ENCODE assay signal across 8 mouse cellular contexts in the genomic region with DNA sequence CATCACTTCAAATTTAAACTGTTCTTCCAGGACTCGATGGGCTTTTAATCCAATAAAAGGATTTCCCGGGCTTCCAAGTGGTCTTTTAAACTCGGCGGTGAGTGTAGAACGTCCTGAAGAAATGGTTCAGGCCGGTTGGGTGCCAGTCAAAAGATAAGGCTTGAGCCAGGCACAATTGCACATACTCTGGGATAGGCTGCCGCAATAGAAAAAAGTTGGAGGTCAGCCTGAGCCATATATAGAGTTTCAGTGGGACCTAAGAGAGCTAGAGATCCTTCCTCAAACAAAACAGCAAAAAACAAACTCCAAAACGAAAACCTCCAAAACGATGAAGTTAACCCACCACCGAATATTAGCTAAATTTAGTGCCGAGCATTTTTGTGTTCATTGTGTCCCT. TPM values are rescaled to one million over a fixed set of nuclear protein-coding genes. Genes with fewer than 3 reads are reported as not detected.
A peak's percentile ranks its signal among the peaks of the same experiment; 100 is the strongest.
DNase-seq lines count a peak whose midpoint lies in the region; ATAC-seq and TF ChIP-seq lines count a peak whose summit lies in the region.

No protein-coding gene starts in this region.

- H3K27ac ChIP-seq in embryonic facial prominence, embryonic 13.5 days = peak overlapping the region; percentile 99; the same call in 1 of the 2 replicates
- H3K27ac ChIP-seq in hindbrain, embryonic 10.5 days = no peak overlapping the region
- H3K27ac ChIP-seq in midbrain, embryonic 12.5 days (replicated peaks) = no peak overlapping the region; the same call in 1 of the 2 replicates

- H3K4me3 ChIP-seq in embryonic facial prominence, embryonic 13.5 days = peak overlapping the region; percentile 79; the same call in 1 of the 2 replicates
- peak overlapping the region; percentile 82; the same call in 1 of the 2 replicates for H3K4me3 ChIP-seq in hindbrain, embryonic 10.5 days
- H3K4me3 ChIP-seq in midbrain, embryonic 12.5 days = peak overlapping the region; percentile 76; the same call in 1 of the 2 replicates
- H3K4me3 ChIP-seq in lung, adult 2 months (replicated peaks; ENCODE audit: extremely low read depth, low read depth, low read length) = no peak overlapping the region

- peak overlapping the region; percentile 66 for H3K4me2 ChIP-seq in embryonic facial prominence, embryonic 13.5 days
- peak overlapping the region; percentile 62 for H3K4me2 ChIP-seq in midbrain, embryonic 12.5 days (replicated peaks)

- TF ChIP-seq CTCF in lung, adult 2 months (IDR thresholded peaks at IDR 0.05; ENCODE audit: insufficient read depth, low read length) = no peak

- no peak for ATAC-seq in embryonic facial prominence, embryonic 13.5 days (ENCODE audit: insufficient number of reproducible peaks, insufficient read depth, low FRiP score, low TSS enrichment, low read depth)
- ATAC-seq in midbrain, embryonic 12.5 days (ENCODE audit: low FRiP score, low read depth) = no peak

- WGBS in embryonic facial prominence, embryonic 13.5 days = 69% methylated on average over 11 of the region's 11 CpGs
- WGBS in hindbrain, embryonic 10.5 days = 69% methylated on average over 11 of the region's 11 CpGs
- 46% methylated on average over 11 of the region's 11 CpGs for WGBS in midbrain, embryonic 12.5 days
- WGBS in lung, adult 2 months = 41% methylated on average over 11 of the region's 11 CpGs

- no peak overlapping the region; the same call in 1 of the 2 replicates for H3K9ac ChIP-seq in embryonic facial prominence, embryonic 13.5 days
- H3K9ac ChIP-seq in midbrain, embryonic 12.5 days (replicated peaks) = no peak overlapping the region

- peaks cover 22% of the 10 kb centered on the region for H3K4me1 ChIP-seq in embryonic facial prominence, embryonic 13.5 days
- peaks cover 11% of the 10 kb centered on the region for H3K4me1 ChIP-seq in hindbrain, embryonic 10.5 days (replicated peaks)
- peaks cover 13% of the 10 kb centered on the region for H3K4me1 ChIP-seq in midbrain, embryonic 12.5 days
- peaks cover 5% of the 10 kb centered on the region for H3K4me1 ChIP-seq in lung, adult 2 months (ENCODE audit: control insufficient read depth, insufficient read depth, low read length)

- no peaks in the 10 kb centered on the region for H3K36me3 ChIP-seq in embryonic facial prominence, embryonic 13.5 days
- no peaks in the 10 kb centered on the region for H3K36me3 ChIP-seq in hindbrain, embryonic 10.5 days
- no peaks in the 10 kb centered on the region for H3K36me3 ChIP-seq in midbrain, embryonic 12.5 days

- DNase-seq in cerebellum, adult 11-12 months = peak; percentile 28
- no peak for DNase-seq in cerebellum, postnatal 36 days
- DNase-seq in hindbrain, embryonic 10.5 days (ENCODE audit: low spot score) = no peak
- DNase-seq in urinary bladder, adult 18-20 months (ENCODE audit: low spot score in 2 of 2) = no peak
- DNase-seq in gastrocnemius, postnatal 25 days = no peak
- DNase-seq in lung, adult 2 months = no peak

- no peaks in the 10 kb centered on the region for H3K9me3 ChIP-seq in embryonic facial prominence, embryonic 13.5 days
- H3K9me3 ChIP-seq in hindbrain, embryonic 10.5 days = no peaks in the 10 kb centered on the region; the same call in 1 of the 2 replicates
- H3K9me3 ChIP-seq in midbrain, embryonic 12.5 days = no peaks in the 10 kb centered on the region

- H3K27me3 ChIP-seq in embryonic facial prominence, embryonic 13.5 days = no peaks in the 10 kb centered on the region
- H3K27me3 ChIP-seq in hindbrain, embryonic 10.5 days (ENCODE audit: insufficient read depth, poor library complexity, severe bottlenecking) = peaks cover 26% of the 10 kb centered on the region
- H3K27me3 ChIP-seq in midbrain, embryonic 12.5 days = no peaks in the 10 kb centered on the region

- no peak for TF ChIP-seq POLR2A in lung, adult 2 months (IDR thresholded peaks at IDR 0.05; ENCODE audit: borderline replicate concordance, extremely low read depth, low read depth, low read length)

RNA-seq across cellular contexts. Expression of gene Oxct1, which starts 0.7 kb away (rescaled TPM):
- polyA plus RNA-seq in embryonic facial prominence, embryonic 13.5 days (2015; fragmentation: Nextera tagmentation; extraction: Ambion mirVana) = 230 and 267 TPM in 2 replicates
- 101 and 114 TPM in 2 replicates for polyA plus RNA-seq in hindbrain, embryonic 10.5 days (2016; fragmentation: Nextera tagmentation; extraction: Ambion mirVana)
- 187 and 201 TPM in 2 replicates for polyA plus RNA-seq in midbrain, embryonic 12.5 days (2016; fragmentation: Nextera tagmentation; extraction: Ambion mirVana)
- total RNA-seq in gastrocnemius, postnatal 25 days (2021) = 100 to 1,000 TPM; 320 to 370 TPM
- 26.6 and 31.6 TPM in 2 replicates for polyA plus RNA-seq in lung, adult 2 months (2012; rRNA removed)

RNA-seq across cellular contexts. Expression of gene AW549877, which starts 30.0 kb away (rescaled TPM):
- 29.7 and 36.0 TPM in 2 replicates for polyA plus RNA-seq in embryonic facial prominence, embryonic 13.5 days (2015; fragmentation: Nextera tagmentation; extraction: Ambion mirVana)
- polyA plus RNA-seq in hindbrain, embryonic 10.5 days (2016; fragmentation: Nextera tagmentation; extraction: Ambion mirVana) = 38.4 and 39.3 TPM in 2 replicates
- 60.1 and 69.3 TPM in 2 replicates for polyA plus RNA-seq in midbrain, embryonic 12.5 days (2016; fragmentation: Nextera tagmentation; extraction: Ambion mirVana)
- total RNA-seq in gastrocnemius, postnatal 25 days (2021) = 10 to 100 TPM; 11.2 to 11.5 TPM
- polyA plus RNA-seq in lung, adult 2 months (2012; rRNA removed) = 8.8 and 18.7 TPM in 2 replicates

RNA-seq across cellular contexts. Expression of gene Fbxo4, which starts 46.1 kb away (rescaled TPM):
- polyA plus RNA-seq in embryonic facial prominence, embryonic 13.5 days (2015; fragmentation: Nextera tagmentation; extraction: Ambion mirVana) = 9.8 and 10.6 TPM in 2 replicates
- polyA plus RNA-seq in hindbrain, embryonic 10.5 days (2016; fragmentation: Nextera tagmentation; extraction: Ambion mirVana) = 4.3 and 5.2 TPM in 2 replicates
- polyA plus RNA-seq in midbrain, embryonic 12.5 days (2016; fragmentation: Nextera tagmentation; extraction: Ambion mirVana) = 6.6 and 7.8 TPM in 2 replicates
- 1 to 10 TPM; 3.7 to 4.8 TPM for total RNA-seq in gastrocnemius, postnatal 25 days (2021)
- polyA plus RNA-seq in lung, adult 2 months (2012; rRNA removed) = 12.5 and 14.6 TPM in 2 replicates
